Mouse (Mus musculus) cerebellum, adult 11-12 months (tissue): Measurements from ENCODE around the gene BC049730.
A peak's percentile ranks its signal among the peaks of the same experiment; 100 is the strongest.
"Not testable (repeated sequence)": the region's sequence is repeated elsewhere in the genome, so short reads cannot be mapped to it uniquely, and the experiment has no call there.

Experiments used
- DNase-seq: peaks from one replicate; pipeline ENCODE4 v3.0.0; 2022

The BC049730 gene

GRCm38 (mm10) chr7:24708832-24709292 lies at the start of gene BC049730:
Gene BC049730 (plus strand): TSS chr7:24709242.
- no peak for DNase-seq

- DNase-seq = no peak
Observed at GRCm38 (mm10) chr7:24659737-24660357, 49.2 kb upstream of the BC049730 start.

- DNase-seq = no peak
Observed at GRCm38 (mm10) chr7:24661118-24661904, 47.7 kb upstream of the BC049730 start.

- DNase-seq = peak; percentile 10
Observed at GRCm38 (mm10) chr7:24662575-24662974, 46.5 kb upstream of the BC049730 start.

- no peak for DNase-seq
Observed at GRCm38 (mm10) chr7:24664301-24664700, 44.7 kb upstream of the BC049730 start.

- DNase-seq = no peak
Observed at GRCm38 (mm10) chr7:24664959-24665358, 44.1 kb upstream of the BC049730 start.

- DNase-seq = no peak
Observed at GRCm38 (mm10) chr7:24671944-24672439, 37.0 kb upstream of the BC049730 start.

- no peak for DNase-seq
Observed at GRCm38 (mm10) chr7:24676575-24676974, 32.5 kb upstream of the BC049730 start, which contains the start of gene Tex101. Gene Tex101 (minus strand): TSS chr7:24676675.

GRCm38 (mm10) chr7:24684121-24684520 lies 24.9 kb upstream of the BC049730 start:
- DNase-seq = not testable (repeated sequence)

GRCm38 (mm10) chr7:24687519-24687918 lies 21.5 kb upstream of the BC049730 start:
- not testable (repeated sequence) for DNase-seq

- DNase-seq = not testable (repeated sequence)
Observed at GRCm38 (mm10) chr7:24692693-24693092, 16.3 kb upstream of the BC049730 start.

- not testable (repeated sequence) for DNase-seq
Observed at GRCm38 (mm10) chr7:24697891-24698290, 11.2 kb upstream of the BC049730 start.

GRCm38 (mm10) chr7:24702841-24703240 lies 6.2 kb upstream of the BC049730 start:
- DNase-seq = not testable (repeated sequence)

- no peak for DNase-seq
Observed at GRCm38 (mm10) chr7:24715039-24715438, 6.0 kb downstream of the BC049730 start.

GRCm38 (mm10) chr7:24726808-24727207 lies 17.8 kb downstream of the BC049730 start, which contains the start of gene Gm4763:
Gene Gm4763 (minus strand): TSS chr7:24726908.
- DNase-seq = not testable (repeated sequence)

GRCm38 (mm10) chr7:24735970-24736670 lies 27.1 kb downstream of the BC049730 start:
- no peak for DNase-seq

GRCm38 (mm10) chr7:24750695-24751094 lies 41.7 kb downstream of the BC049730 start:
- DNase-seq = no peak

- DNase-seq = no peak
Observed at GRCm38 (mm10) chr7:24751610-24752009, 42.6 kb downstream of the BC049730 start.

- DNase-seq = no peak
Observed at GRCm38 (mm10) chr7:24753476-24753875, 44.4 kb downstream of the BC049730 start.

GRCm38 (mm10) chr7:24758520-24758919 lies 49.5 kb downstream of the BC049730 start:
- no peak for DNase-seq

GRCm38 (mm10) chr7:24760211-24760610 lies 51.2 kb downstream of the BC049730 start, which contains the start of gene Cd177:
Gene Cd177 (minus strand): TSS chr7:24760311.
- DNase-seq = no peak

- no peak for DNase-seq
Observed at GRCm38 (mm10) chr7:24761161-24761560, 52.1 kb downstream of the BC049730 start.

GRCm38 (mm10) chr7:24762574-24762973 lies 53.5 kb downstream of the BC049730 start:
- DNase-seq = no peak
